Mouse (Mus musculus): ENCODE data around the gene Acap3.

GRCm38 (mm10) chr4:155894311-155894881, 2.8 kb downstream of the Acap3 start:
- no peak for TF ChIP-seq CTCF (IDR thresholded peaks at IDR 0.05; ENCODE audit: control insufficient read depth, insufficient read depth, low read length)
- no peak for TF ChIP-seq POLR2A (IDR thresholded peaks at IDR 0.05; ENCODE audit: borderline replicate concordance, control insufficient read depth, low read depth, low read length)

Measured in bone marrow, adult 2 months (tissue).